Mouse (Mus musculus): ENCODE measurements around the gene Tnnt3. TPM values are rescaled to one million over a fixed set of nuclear protein-coding genes. Genes with fewer than 3 reads are reported as not detected.
A peak's percentile ranks its signal among the peaks of the same experiment; 100 is the strongest.

The Tnnt3 gene
- total and polyA plus RNA-seq, 3 experiments: not detected

- no peak overlapping the region for H3K9ac ChIP-seq (ENCODE audit: control insufficient read depth, low read depth, low read length, poor library complexity, severe bottlenecking)
- no peaks in the 10 kb centered on the region; a peak in 1 of 4 replicates for H3K27me3 ChIP-seq (ENCODE audit: control insufficient read depth in 1 of 2, insufficient read depth in 2 of 2, low read length in 2 of 2)
- H3K9me3 ChIP-seq (replicated peaks; ENCODE audit: insufficient read depth, low read length): no peaks in the 10 kb centered on the region
- no peaks in the 10 kb centered on the region for H3K4me1 ChIP-seq (ENCODE audit: control insufficient read depth in 1 of 2, insufficient read depth in 2 of 2, low read length in 2 of 2)
- no peaks in the 10 kb centered on the region for H3K36me3 ChIP-seq (ENCODE audit: control insufficient read depth in 1 of 2, insufficient read depth in 2 of 2, low read length in 2 of 2)
- TF ChIP-seq HCFC1 (IDR thresholded peaks at IDR 0.05; ENCODE audit: low read depth, low read length) (no peak), USF1 (IDR thresholded peaks at IDR 0.05; ENCODE audit: low read depth, low read length) (no peak), RAD21 (IDR thresholded peaks at IDR 0.05; ENCODE audit: low read depth, low read length) (no peak), TBP (IDR thresholded peaks at IDR 0.05; ENCODE audit: low read depth, low read length) (no peak), TAL1 (IDR thresholded peaks at IDR 0.05; ENCODE audit: low read length) (no peak), KAT2A (conservative IDR thresholded peaks at IDR 0.05; ENCODE audit: low read depth, low read length) (no peak), MYC (IDR thresholded peaks at IDR 0.05; ENCODE audit: low read depth, low read length) (no peak)
- H3K79me2 ChIP-seq (ENCODE audit: control insufficient read depth, insufficient read depth, low read length, poor library complexity): no peaks in the 10 kb centered on the region
- no peak overlapping the region for H3K27ac ChIP-seq (ENCODE audit: control insufficient read depth, low read depth, low read length)
- H3K4me3 ChIP-seq (ENCODE audit: control insufficient read depth in 1 of 2, insufficient read depth in 1 of 2, low read depth in 2 of 2, low read length in 2 of 2): no peak overlapping the region
- DNase-seq (ENCODE audit: low read depth, low spot score): no peak
These were observed 2.5 kb upstream of the Tnnt3 start for GRCm38 (mm10) chr7:142496158-142496557.

GRCm38 (mm10) chr7:142496800-142497199, 1.8 kb upstream of the Tnnt3 start:
- Histone ChIP-seq H3K79me2 (ENCODE audit: control insufficient read depth, insufficient read depth, low read length, poor library complexity) (no peaks in the 10 kb centered on the region), H3K4me3 (ENCODE audit: control insufficient read depth in 1 of 2, insufficient read depth in 1 of 2, low read depth in 2 of 2, low read length in 2 of 2) (no peak overlapping the region), H3K27ac (ENCODE audit: control insufficient read depth, low read depth, low read length) (no peak overlapping the region), H3K9me3 (replicated peaks; ENCODE audit: insufficient read depth, low read length) (no peaks in the 10 kb centered on the region), H3K36me3 (ENCODE audit: control insufficient read depth in 1 of 2, insufficient read depth in 2 of 2, low read length in 2 of 2) (no peaks in the 10 kb centered on the region), H3K9ac (ENCODE audit: control insufficient read depth, low read depth, low read length, poor library complexity, severe bottlenecking) (no peak overlapping the region), H3K27me3 (ENCODE audit: control insufficient read depth in 1 of 2, insufficient read depth in 2 of 2, low read length in 2 of 2) (no peaks in the 10 kb centered on the region; a peak in 1 of 4 replicates), H3K4me1 (ENCODE audit: control insufficient read depth in 1 of 2, insufficient read depth in 2 of 2, low read length in 2 of 2) (no peaks in the 10 kb centered on the region)
- TF ChIP-seq MAX (IDR thresholded peaks at IDR 0.05; ENCODE audit: low read length): no peak
- TF ChIP-seq SMC3 (IDR thresholded peaks at IDR 0.05; ENCODE audit: low read depth, low read length): peak; percentile 20; the same call in 1 of the 2 replicates
- TF ChIP-seq CTCF (IDR thresholded peaks at IDR 0.05 in 2 of 3, conservative IDR thresholded peaks at IDR 0.05 in 1 of 3; ENCODE audit: control insufficient read depth in 1 of 3, insufficient read depth in 1 of 3, low read depth in 2 of 3, low read length in 3 of 3, poor library complexity in 1 of 3, severe bottlenecking in 1 of 3): peak; percentile 14 to 26 (median 17); a peak in 2 of 6 replicates
- no peak for DNase-seq (ENCODE audit: low read depth, low spot score)

GRCm38 (mm10) chr7:142497775-142498174, 861 bp upstream of the Tnnt3 start:
- no peak overlapping the region for H3K4me3 ChIP-seq (ENCODE audit: control insufficient read depth in 1 of 2, insufficient read depth in 1 of 2, low read depth in 2 of 2, low read length in 2 of 2)
- H3K4me1 ChIP-seq (ENCODE audit: control insufficient read depth in 1 of 2, insufficient read depth in 2 of 2, low read length in 2 of 2): no peaks in the 10 kb centered on the region
- H3K79me2 ChIP-seq (ENCODE audit: control insufficient read depth, insufficient read depth, low read length, poor library complexity): no peaks in the 10 kb centered on the region
- no peaks in the 10 kb centered on the region; a peak in 1 of 4 replicates for H3K27me3 ChIP-seq (ENCODE audit: control insufficient read depth in 1 of 2, insufficient read depth in 2 of 2, low read length in 2 of 2)
- H3K9ac ChIP-seq (ENCODE audit: control insufficient read depth, low read depth, low read length, poor library complexity, severe bottlenecking): no peak overlapping the region
- H3K9me3 ChIP-seq (replicated peaks; ENCODE audit: insufficient read depth, low read length): no peaks in the 10 kb centered on the region
- H3K27ac ChIP-seq (ENCODE audit: control insufficient read depth, low read depth, low read length): no peak overlapping the region
- no peaks in the 10 kb centered on the region for H3K36me3 ChIP-seq (ENCODE audit: control insufficient read depth in 1 of 2, insufficient read depth in 2 of 2, low read length in 2 of 2)
- peak; percentile 4 for DNase-seq (ENCODE audit: low read depth, low spot score)
- TF ChIP-seq E2F4 (IDR thresholded peaks at IDR 0.05; ENCODE audit: borderline replicate concordance, low read depth, low read length): no peak
- no peak for TF ChIP-seq MAX (IDR thresholded peaks at IDR 0.05; ENCODE audit: low read length)
- peak; percentile 43 for TF ChIP-seq RAD21 (IDR thresholded peaks at IDR 0.05; ENCODE audit: low read depth, low read length)
- no peak for TF ChIP-seq MXI1 (IDR thresholded peaks at IDR 0.05; ENCODE audit: low read depth, low read length)
- TF ChIP-seq GABPA (IDR thresholded peaks at IDR 0.05; ENCODE audit: low read depth, low read length): no peak
- TF ChIP-seq CTCF (IDR thresholded peaks at IDR 0.05 in 2 of 3, conservative IDR thresholded peaks at IDR 0.05 in 1 of 3; ENCODE audit: control insufficient read depth in 1 of 3, insufficient read depth in 1 of 3, low read depth in 2 of 3, low read length in 3 of 3, poor library complexity in 1 of 3, severe bottlenecking in 1 of 3): peak in 2 of 3 experiments; percentile 32 to 48; a peak in 4 of 6 replicates
- TF ChIP-seq ELF1 (IDR thresholded peaks at IDR 0.05; ENCODE audit: low read depth, low read length): no peak
- TF ChIP-seq MYC (IDR thresholded peaks at IDR 0.05; ENCODE audit: low read depth, low read length): no peak
- TF ChIP-seq MEF2A (IDR thresholded peaks at IDR 0.05; ENCODE audit: extremely low read depth, insufficient replicate concordance, low read depth, low read length, poor library complexity, severe bottlenecking): no peak
- TF ChIP-seq CHD2 (IDR thresholded peaks at IDR 0.05; ENCODE audit: low read length): no peak
- TF ChIP-seq HCFC1 (IDR thresholded peaks at IDR 0.05; ENCODE audit: low read depth, low read length): no peak
- no peak for TF ChIP-seq TAL1 (IDR thresholded peaks at IDR 0.05; ENCODE audit: low read length)
- TF ChIP-seq ZC3H11A (IDR thresholded peaks at IDR 0.05; ENCODE audit: low read depth, low read length): peak; percentile 29; the same call in 1 of the 2 replicates
- no peak for TF ChIP-seq KAT2A (conservative IDR thresholded peaks at IDR 0.05; ENCODE audit: low read depth, low read length)
- TF ChIP-seq EP300 (IDR thresholded peaks at IDR 0.05; ENCODE audit: low read depth in 1 of 2, low read length in 2 of 2): no peak
- no peak for TF ChIP-seq USF1 (IDR thresholded peaks at IDR 0.05; ENCODE audit: low read depth, low read length)
- TF ChIP-seq GATA1 (IDR thresholded peaks at IDR 0.05; ENCODE audit: low read depth, low read length): no peak
- no peak for TF ChIP-seq ETS1 (IDR thresholded peaks at IDR 0.05; ENCODE audit: low read depth, low read length)
- TF ChIP-seq POLR2AphosphoS2 (IDR thresholded peaks at IDR 0.05; ENCODE audit: low read length): no peak
- TF ChIP-seq ZMIZ1 (IDR thresholded peaks at IDR 0.05; ENCODE audit: low read depth, low read length): no peak
- TF ChIP-seq SIN3A (IDR thresholded peaks at IDR 0.05; ENCODE audit: low read length): no peak
- no peak for TF ChIP-seq ZKSCAN1 (IDR thresholded peaks at IDR 0.05; ENCODE audit: low read depth, low read length)
- no peak for TF ChIP-seq MAZ (IDR thresholded peaks at IDR 0.05; ENCODE audit: low read depth, low read length)
